Mouse (Mus musculus) cerebellum, postnatal 4 days (tissue): ENCODE measurements around the gene Ttyh1.

ENCODE experiments used
- DNase-seq, 2 experiments: peaks; one replicate each; pipeline ENCODE4 v3.0.0; 2022; ENCODE audit warnings: low spot score in 2 of 2, mixed read lengths in 1 of 2

Ttyh1 gene

GRCm38 (mm10) chr7:4119344-4119902 lies at the start of gene Ttyh1:
Gene Ttyh1, plus strand, starts transcription at chr7:4119408.
- peak; percentile 65 to 73 for DNase-seq

- DNase-seq, result no peak
Observed at GRCm38 (mm10) chr7:4071066-4071465, 48.1 kb upstream of the Ttyh1 start.

- no peak for DNase-seq
Observed at GRCm38 (mm10) chr7:4073144-4073543, 46.1 kb upstream of the Ttyh1 start.

GRCm38 (mm10) chr7:4079511-4079910 lies 39.7 kb upstream of the Ttyh1 start:
- no peak for DNase-seq

GRCm38 (mm10) chr7:4080552-4080951 lies 38.7 kb upstream of the Ttyh1 start:
- DNase-seq, result no peak

DNA sequence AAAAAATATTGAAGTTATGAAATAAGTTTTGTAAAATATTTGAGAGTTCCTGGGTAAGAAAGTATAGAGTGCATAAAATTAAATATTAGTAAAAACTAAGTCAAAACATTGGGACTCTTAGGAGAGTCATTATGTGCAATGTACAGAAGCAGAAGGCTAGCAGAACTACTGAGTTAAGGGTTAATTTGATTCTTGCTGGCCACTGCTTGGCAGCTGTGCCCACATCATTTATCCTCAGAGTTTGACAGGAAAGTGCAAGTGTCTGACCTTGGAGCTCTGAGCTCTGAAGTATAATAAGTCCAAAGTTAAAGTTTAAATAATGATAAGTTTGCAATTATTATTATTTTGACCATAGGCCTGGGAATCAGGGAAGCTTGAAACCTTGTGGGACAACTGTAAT lies 37.5 kb upstream of the Ttyh1 start:
- DNase-seq, result no peak

- DNase-seq, result no peak
Observed at GRCm38 (mm10) chr7:4082804-4083203, 36.4 kb upstream of the Ttyh1 start.

DNA sequence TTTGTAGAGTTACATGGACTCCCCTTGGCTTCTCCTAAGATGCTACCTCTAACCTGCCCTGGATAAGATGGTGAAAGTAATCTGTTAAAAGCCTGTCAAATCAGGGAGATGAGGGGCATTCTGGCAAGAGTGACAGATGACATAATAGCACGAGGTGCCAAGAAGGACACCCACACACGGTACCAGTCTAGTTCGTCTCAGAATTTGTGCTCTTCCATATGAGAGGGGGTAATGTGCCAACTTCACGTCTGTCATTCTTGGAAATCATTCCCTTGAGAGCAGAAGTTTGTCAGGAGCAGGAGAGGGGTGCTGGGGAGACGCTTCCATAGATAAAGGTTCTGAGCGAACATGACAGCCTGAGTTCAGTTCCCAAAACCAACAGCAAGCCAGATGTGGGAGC lies 35.0 kb upstream of the Ttyh1 start:
- no peak for DNase-seq

DNA sequence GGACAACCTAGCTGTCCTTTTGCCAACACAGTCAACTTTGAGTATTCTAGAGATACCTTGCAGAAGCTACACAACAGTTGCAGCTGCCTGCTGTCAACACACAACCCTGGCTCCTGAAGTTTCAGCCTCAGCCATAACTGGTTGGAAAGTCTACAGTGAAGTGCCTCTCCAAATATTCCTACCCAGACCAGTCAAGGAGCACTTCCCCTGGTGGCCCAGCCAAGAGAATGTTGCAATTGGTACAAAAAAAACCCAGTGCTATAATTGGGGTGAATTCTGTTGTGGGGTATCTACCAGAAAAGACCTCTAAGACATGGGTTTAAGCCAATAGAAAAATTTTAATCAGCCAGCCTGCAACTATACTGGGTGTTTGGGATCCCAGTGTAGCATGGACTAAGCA lies 33.6 kb upstream of the Ttyh1 start:
- DNase-seq, result no peak

DNA sequence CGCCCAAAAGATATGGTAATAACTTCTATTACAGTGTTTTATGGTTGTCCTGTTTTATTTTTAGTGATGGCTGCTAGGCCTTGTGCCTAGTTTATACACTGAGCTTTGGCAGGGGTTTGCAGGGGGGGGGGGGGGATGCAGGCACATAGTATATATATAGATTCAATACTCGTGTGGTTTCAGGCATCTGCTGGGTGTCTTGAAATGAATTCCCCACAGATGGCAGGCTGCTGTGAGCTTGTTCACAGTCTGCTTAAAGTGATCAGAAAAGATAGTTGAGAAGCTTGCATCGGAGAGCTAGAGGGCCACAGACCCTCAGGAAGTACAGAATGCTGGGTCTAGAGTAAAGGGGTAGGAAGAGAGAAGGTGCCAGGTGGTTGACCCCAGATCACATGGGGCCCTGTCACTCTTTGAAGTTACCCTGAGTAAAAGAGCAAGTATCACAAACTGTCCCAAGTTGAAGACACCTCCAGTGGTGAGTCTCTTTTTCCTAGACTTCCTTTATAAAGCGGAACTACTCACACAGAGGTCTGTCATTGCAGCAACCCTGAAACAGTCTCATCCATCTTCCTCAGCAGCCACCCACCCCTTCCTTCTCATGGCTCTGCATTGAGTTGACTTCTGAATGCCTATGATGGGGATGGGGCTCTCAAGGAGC lies 31.8 kb upstream of the Ttyh1 start:
- DNase-seq, result no peak

GRCm38 (mm10) chr7:4087896-4088480 lies 31.2 kb upstream of the Ttyh1 start:
- no peak for DNase-seq

DNA sequence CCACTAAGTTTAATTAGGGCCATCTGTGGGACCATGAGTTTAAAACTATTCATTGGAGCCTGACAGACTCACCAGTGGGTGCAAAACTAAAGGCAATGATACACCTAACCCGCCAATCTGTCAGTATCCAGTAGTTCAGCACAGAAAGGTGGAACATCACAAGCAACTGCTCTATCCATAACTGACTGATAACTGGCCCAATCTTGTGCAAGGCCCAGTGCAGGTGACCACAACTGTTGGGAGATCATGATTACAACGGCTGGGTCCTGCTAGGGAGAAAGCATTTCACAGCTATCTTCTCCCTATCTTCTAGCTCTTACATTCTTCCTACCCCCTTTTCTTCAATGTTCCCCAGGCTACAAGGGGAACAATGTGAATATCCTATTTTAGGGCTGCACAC lies 30.5 kb upstream of the Ttyh1 start:
- DNase-seq, result no peak

DNA sequence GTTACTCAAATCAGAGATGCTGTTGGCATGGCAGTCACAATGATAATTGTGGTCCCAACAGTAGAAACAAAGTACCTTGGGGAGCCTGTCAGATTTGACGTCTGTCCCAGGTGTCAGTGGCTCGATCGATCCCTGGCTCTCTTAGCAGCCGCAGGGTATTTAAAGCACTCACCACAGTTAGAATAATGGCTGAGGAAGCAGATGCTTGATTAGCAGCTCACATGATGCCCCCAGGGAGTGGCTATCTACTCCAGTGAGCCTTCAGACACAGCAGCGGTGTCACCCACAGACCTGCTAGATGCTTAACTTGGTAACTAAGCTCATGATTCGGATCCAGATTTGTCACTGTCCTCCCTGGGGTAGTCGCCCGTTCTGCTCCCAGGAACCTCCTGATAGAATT lies 28.0 kb upstream of the Ttyh1 start:
- no peak for DNase-seq

GRCm38 (mm10) chr7:4098301-4098700 lies 20.9 kb upstream of the Ttyh1 start:
- no peak for DNase-seq

DNA sequence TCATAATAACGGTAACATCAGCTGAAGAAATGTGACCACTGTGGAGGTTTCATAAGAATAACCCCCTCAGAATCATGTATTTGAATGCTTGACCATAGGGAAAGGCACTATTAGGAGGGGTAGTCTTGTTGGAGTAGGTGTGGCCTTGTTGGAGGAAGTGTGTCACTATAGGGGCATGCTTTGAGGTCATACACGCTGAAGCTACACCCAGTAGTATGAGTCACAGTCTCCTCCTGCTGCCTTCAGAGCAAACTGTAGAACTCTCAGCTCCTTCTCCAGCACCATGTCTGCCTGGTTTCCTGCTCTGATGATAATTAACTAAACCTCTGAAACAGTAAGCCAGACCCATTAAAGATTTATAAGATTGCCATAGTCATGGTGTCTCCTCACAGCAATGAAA lies 20.4 kb upstream of the Ttyh1 start:
- no peak for DNase-seq

DNA sequence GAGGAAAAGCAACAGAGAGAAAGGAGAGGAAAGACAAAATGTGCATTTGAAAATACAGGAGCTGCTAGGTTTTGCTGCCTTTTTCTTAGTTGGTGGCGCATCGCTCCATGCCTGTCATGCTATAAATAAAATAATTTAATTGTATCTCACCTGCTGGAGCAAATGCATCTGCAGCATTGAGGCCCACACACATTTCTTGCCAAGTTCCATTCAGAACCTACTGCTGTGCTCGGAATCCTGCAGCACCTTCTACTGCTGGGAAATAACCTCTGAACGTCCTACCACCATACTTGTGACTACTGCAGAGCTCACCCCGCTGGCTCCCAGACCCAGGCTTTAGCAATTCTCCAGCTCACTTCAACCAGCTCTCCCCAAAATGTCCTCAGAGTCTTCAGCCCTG lies 18.1 kb upstream of the Ttyh1 start:
- DNase-seq, result no peak

GRCm38 (mm10) chr7:4103411-4103810 lies 15.8 kb upstream of the Ttyh1 start:
- no peak for DNase-seq

DNA sequence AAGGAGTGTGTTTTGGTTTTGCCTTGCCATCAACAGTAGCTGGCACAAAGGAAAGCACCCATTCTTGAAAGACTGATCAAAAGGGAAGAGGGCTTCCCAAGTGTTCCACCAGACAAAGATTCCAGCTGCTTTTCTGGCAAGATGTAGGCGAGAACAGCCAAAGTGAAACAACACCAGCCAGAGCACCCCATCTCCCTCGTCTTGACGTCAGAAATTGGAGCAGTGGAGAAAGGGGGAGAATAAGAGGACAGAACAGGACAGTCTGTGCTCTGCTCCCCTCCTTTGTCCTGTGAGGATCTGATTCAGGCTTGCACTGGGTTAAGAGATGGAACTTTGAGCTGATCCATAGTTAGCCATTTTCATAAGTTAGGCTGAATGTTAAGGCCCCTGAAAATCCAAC lies 7.4 kb upstream of the Ttyh1 start:
- DNase-seq, result no peak

- DNase-seq, result no peak
Observed at GRCm38 (mm10) chr7:4117050-4117814, 2.0 kb upstream of the Ttyh1 start.

DNA sequence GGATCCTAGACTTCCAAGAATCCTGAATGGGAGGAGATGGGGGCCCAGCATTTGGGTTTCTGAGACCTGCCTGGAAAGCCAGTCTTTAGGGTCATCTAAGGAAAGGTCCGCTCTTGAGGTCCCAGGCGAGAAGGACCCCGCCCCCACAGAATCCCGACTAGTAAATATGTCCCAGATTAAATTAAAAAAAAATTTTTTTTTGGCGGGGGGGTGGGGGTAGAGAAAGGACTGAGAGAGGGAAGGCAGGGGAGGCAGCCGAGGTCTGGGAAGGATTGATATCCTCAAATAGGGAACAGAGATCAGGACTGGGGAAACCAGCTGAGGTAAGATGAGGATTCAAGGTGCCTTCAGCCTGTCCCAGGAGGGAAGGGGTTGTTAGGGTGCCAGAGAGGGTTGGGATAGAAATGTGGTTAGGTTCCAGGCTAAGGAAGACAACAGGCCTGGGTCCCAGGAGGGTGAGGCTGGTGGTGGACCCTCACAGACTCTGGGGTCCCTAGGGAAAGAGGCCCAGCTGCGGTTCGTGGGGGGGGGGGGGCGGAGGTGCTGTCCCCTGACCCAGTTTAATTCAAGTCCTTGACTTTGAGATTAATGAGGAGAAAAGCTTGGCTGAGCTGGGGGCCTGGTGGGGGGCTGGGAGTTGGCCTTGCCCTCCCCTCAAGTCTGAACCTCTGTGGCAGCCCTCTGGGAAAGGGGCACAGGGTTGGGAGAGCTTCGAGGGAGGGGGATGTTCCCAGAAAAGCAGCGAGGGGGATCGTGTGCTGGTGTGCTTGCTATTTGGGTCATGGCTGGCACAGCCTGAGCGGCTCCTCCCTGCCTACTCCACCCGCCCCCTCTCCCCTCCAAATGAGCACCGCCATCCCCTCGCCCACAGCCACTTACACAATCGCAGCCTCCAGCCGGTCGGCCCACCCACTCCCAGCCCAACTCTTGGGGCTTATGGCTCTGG lies 1.0 kb downstream of the Ttyh1 start:
- no peak for DNase-seq

GRCm38 (mm10) chr7:4122076-4122768 lies 3.0 kb downstream of the Ttyh1 start:
- DNase-seq, result no peak
